ENCODE assay signal across 10 mouse cellular contexts in the genomic region with DNA sequence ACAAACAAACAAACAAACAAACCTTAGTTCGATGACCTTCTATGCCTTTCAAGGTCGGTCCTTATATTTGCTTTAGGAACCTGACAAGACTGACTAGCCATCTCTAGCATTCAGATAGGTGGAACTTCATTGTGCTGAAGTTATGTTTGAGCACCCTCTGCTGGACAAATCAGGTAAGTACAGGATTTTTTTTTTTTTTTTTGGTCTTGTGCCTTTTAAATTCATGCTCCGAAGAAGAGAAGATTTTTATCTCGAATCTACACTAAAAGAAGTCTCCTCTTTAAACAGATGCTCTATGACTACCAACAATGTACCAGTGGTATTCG. TPM values are rescaled to one million over a fixed set of nuclear protein-coding genes. Genes with fewer than 3 reads are reported as not detected.
DNase-seq lines count a peak whose midpoint lies in the region; ATAC-seq and TF ChIP-seq lines count a peak whose summit lies in the region.
"Had no signal": no experiment of that assay in that cellular context is flagged by ENCODE, and none has a peak within 500 bp of the region (broad histone marks: within the 10 kb centered on the region; RNA-seq: fewer than 3 reads in every experiment).

No protein-coding gene starts in this region.

- H3K36me3 ChIP-seq in hindbrain, embryonic 11.5 days (ENCODE audit: control insufficient read depth, insufficient read depth, low read length): no peaks in the 10 kb centered on the region
- no peaks in the 10 kb centered on the region for H3K36me3 ChIP-seq in hindbrain, embryonic 10.5 days
- H3K36me3 ChIP-seq in thymus, adult 2 months (ENCODE audit: control insufficient read depth, insufficient read depth, low read length): no peaks in the 10 kb centered on the region
- H3K36me3 ChIP-seq: limb, embryonic 15.5 days had no signal

- 14% methylated on average over 5 of the region's 5 CpGs for WGBS in hindbrain, embryonic 11.5 days
- WGBS in hindbrain, embryonic 10.5 days: 19% methylated on average over 5 of the region's 5 CpGs
- WGBS in thymus, adult 2 months: 2% methylated on average over 5 of the region's 5 CpGs

- no peak overlapping the region for H3K9ac ChIP-seq in hindbrain, embryonic 11.5 days (ENCODE audit: low read depth, low read length)
- H3K9ac ChIP-seq: limb, embryonic 15.5 days had no signal

- no peak overlapping the region for H3K27ac ChIP-seq in hindbrain, embryonic 11.5 days (ENCODE audit: low read depth, low read length)
- no peak overlapping the region for H3K27ac ChIP-seq in hindbrain, embryonic 10.5 days
- H3K27ac ChIP-seq in thymus, adult 2 months (ENCODE audit: control insufficient read depth, insufficient read depth, low read length): no peak overlapping the region
- H3K27ac ChIP-seq: limb, embryonic 15.5 days had no signal

- no peak overlapping the region for H3K4me2 ChIP-seq in hindbrain, embryonic 11.5 days (replicated peaks; ENCODE audit: low read depth, low read length)
- H3K4me2 ChIP-seq: limb, embryonic 15.5 days had no signal

- H3K4me1 ChIP-seq in hindbrain, embryonic 11.5 days (replicated peaks; ENCODE audit: control insufficient read depth, insufficient read depth, low read length): no peaks in the 10 kb centered on the region
- H3K4me1 ChIP-seq in hindbrain, embryonic 10.5 days (replicated peaks): no peaks in the 10 kb centered on the region
- no peaks in the 10 kb centered on the region for H3K4me1 ChIP-seq in thymus, adult 2 months (replicated peaks; ENCODE audit: control insufficient read depth, insufficient read depth, low read length)
- H3K4me1 ChIP-seq: limb, embryonic 15.5 days had no signal

- H3K9me3 ChIP-seq in hindbrain, embryonic 11.5 days (ENCODE audit: control insufficient read depth, low read length): no peaks in the 10 kb centered on the region
- no peaks in the 10 kb centered on the region for H3K9me3 ChIP-seq in hindbrain, embryonic 10.5 days
- H3K9me3 ChIP-seq: limb, embryonic 15.5 days had no signal

- TF ChIP-seq POLR2A in thymus, adult 2 months (IDR thresholded peaks at IDR 0.05; ENCODE audit: control insufficient read depth, extremely low read depth, insufficient read depth, low read length, poor library complexity): no peak

- H3K4me3 ChIP-seq in hindbrain, embryonic 11.5 days (ENCODE audit: low read depth, low read length): no peak overlapping the region
- H3K4me3 ChIP-seq in hindbrain, embryonic 10.5 days: no peak overlapping the region
- no peak overlapping the region for H3K4me3 ChIP-seq in thymus, adult 2 months (ENCODE audit: control insufficient read depth, insufficient read depth, low read length)
- H3K4me3 ChIP-seq: limb, embryonic 15.5 days had no signal

- TF ChIP-seq CTCF in thymus, adult 2 months (IDR thresholded peaks at IDR 0.05; ENCODE audit: borderline replicate concordance, control insufficient read depth, extremely low read depth, insufficient read depth, low read length, poor library complexity): no peak

- H3K27me3 ChIP-seq in hindbrain, embryonic 11.5 days (ENCODE audit: control insufficient read depth, insufficient read depth, low read length): no peaks in the 10 kb centered on the region
- no peaks in the 10 kb centered on the region; the same call in 1 of the 2 replicates for H3K27me3 ChIP-seq in hindbrain, embryonic 10.5 days (ENCODE audit: insufficient read depth, poor library complexity, severe bottlenecking)
- no peaks in the 10 kb centered on the region for H3K27me3 ChIP-seq in thymus, adult 2 months (ENCODE audit: control insufficient read depth, insufficient read depth, low read length)

- ATAC-seq in hindbrain, embryonic 11.5 days (ENCODE audit: low FRiP score): no peak

- peak; percentile 68 for DNase-seq in hindbrain, embryonic 11.5 days (ENCODE audit: low spot score)
- no peak for DNase-seq in hindbrain, embryonic 10.5 days (ENCODE audit: low spot score)
- peak; percentile 80 for DNase-seq in thymus, postnatal 0 days (ENCODE audit: low spot score)
- no peak for DNase-seq in thymus, adult 2 months
- peak; percentile 67 for DNase-seq in embryo, embryonic 11 days
- peak; percentile 87 for DNase-seq in retina, embryonic 14.5 days (ENCODE audit: low spot score)
- no peak for DNase-seq in right cerebral cortex, postnatal 36 days (ENCODE audit: low spot score in 2 of 2)
- no peak for DNase-seq in kidney, postnatal 10 days

RNA-seq across cellular contexts. Expression of gene Smim13, which starts 10.9 kb away (rescaled TPM):
- polyA plus RNA-seq in hindbrain, embryonic 11.5 days (2014; fragmentation: Nextera tagmentation; extraction: Ambion mirVana): 11.0 and 13.9 TPM in 2 replicates
- 9.8 and 10.3 TPM in 2 replicates for polyA plus RNA-seq in hindbrain, embryonic 10.5 days (2016; fragmentation: Nextera tagmentation; extraction: Ambion mirVana)
- 12.4 and 14.6 TPM in 2 replicates for polyA plus RNA-seq in thymus, postnatal 0 days (2015; fragmentation: Nextera tagmentation; extraction: Ambion mirVana)
- polyA plus RNA-seq in thymus, adult 2 months (2012; rRNA removed): 9.9 and 13.4 TPM in 2 replicates

RNA-seq across cellular contexts. Expression of gene Elovl2, which starts 18.6 kb away (rescaled TPM):
- polyA plus RNA-seq in hindbrain, embryonic 11.5 days (2014; fragmentation: Nextera tagmentation; extraction: Ambion mirVana): 37.3 and 45.6 TPM in 2 replicates
- polyA plus RNA-seq in hindbrain, embryonic 10.5 days (2016; fragmentation: Nextera tagmentation; extraction: Ambion mirVana): 38.2 and 42.6 TPM in 2 replicates
- polyA plus RNA-seq in thymus, postnatal 0 days (2015; fragmentation: Nextera tagmentation; extraction: Ambion mirVana): 0.08 and 0.27 TPM in 2 replicates
- polyA plus RNA-seq in thymus, adult 2 months (2012; rRNA removed): 0.16 and 0.31 TPM in 2 replicates

RNA-seq across cellular contexts. Expression of gene Gm17364, which starts 35.0 kb away (rescaled TPM):
- polyA plus RNA-seq in hindbrain, embryonic 11.5 days (2014; fragmentation: Nextera tagmentation; extraction: Ambion mirVana): not detected in 2 replicates
- not detected in 2 replicates for polyA plus RNA-seq in hindbrain, embryonic 10.5 days (2016; fragmentation: Nextera tagmentation; extraction: Ambion mirVana)
- polyA plus RNA-seq in thymus, postnatal 0 days (2015; fragmentation: Nextera tagmentation; extraction: Ambion mirVana): not detected in 2 replicates
- not detected in 2 replicates for polyA plus RNA-seq in thymus, adult 2 months (2012; rRNA removed)
- polyA plus RNA-seq: limb, embryonic 15.5 days; stomach, embryonic 16.5 days had no signal

Comparison
In these comparisons a context has a peak if more than half of its experiments do, and no peak if none do; other contexts are left out.
1. DNase-seq: peak in hindbrain, embryonic 11.5 days (single experiment), thymus, postnatal 0 days (single experiment), embryo, embryonic 11 days (single experiment) and retina, embryonic 14.5 days (single experiment); none in hindbrain, embryonic 10.5 days (single experiment), thymus, adult 2 months (single experiment), right cerebral cortex, postnatal 36 days (0 of 2) and kidney, postnatal 10 days (single experiment).
2. RNA of gene Elovl2, which starts 18.6 kb away (polyA plus RNA-seq): 38.2 to 42.6 TPM in hindbrain, embryonic 10.5 days and 37.3 to 45.6 TPM in hindbrain, embryonic 11.5 days; 0.16 to 0.31 TPM in thymus, adult 2 months and 0.08 to 0.27 TPM in thymus, postnatal 0 days; every median in the first group is over 10 times any median in the second.